Mouse (Mus musculus): ENCODE data around the gene Fgf3.
"Not testable (repeated sequence)": the region's sequence is repeated elsewhere in the genome, so short reads cannot be mapped to it uniquely, and the experiment has no call there.

Fgf3 gene

GRCm38 (mm10) chr7:144857826-144858342 lies 20.0 kb downstream of the Fgf3 start:
- DNase-seq (ENCODE audit: low spot score in 2 of 2) = no peak

GRCm38 (mm10) chr7:144858702-144859101 lies 20.8 kb downstream of the Fgf3 start:
- DNase-seq (ENCODE audit: low spot score in 2 of 2) = no peak

GRCm38 (mm10) chr7:144861056-144861768 lies 23.3 kb downstream of the Fgf3 start:
- no peak for DNase-seq (ENCODE audit: low spot score in 2 of 2)

GRCm38 (mm10) chr7:144861769-144862070 lies 23.8 kb downstream of the Fgf3 start:
- no peak for DNase-seq (ENCODE audit: low spot score in 2 of 2)

- no peak for DNase-seq (ENCODE audit: low spot score in 2 of 2)
These were observed 24.2 kb downstream of the Fgf3 start for GRCm38 (mm10) chr7:144862126-144862525.

GRCm38 (mm10) chr7:144862712-144863111 lies 24.8 kb downstream of the Fgf3 start:
- DNase-seq (ENCODE audit: low spot score in 2 of 2) = no peak

- no peak for DNase-seq (ENCODE audit: low spot score in 2 of 2)
These were observed 25.3 kb downstream of the Fgf3 start for GRCm38 (mm10) chr7:144863196-144863595.

- DNase-seq (ENCODE audit: low spot score in 2 of 2) = no peak
These were observed 26.3 kb downstream of the Fgf3 start for GRCm38 (mm10) chr7:144864160-144864670.

- no peak for DNase-seq (ENCODE audit: low spot score in 2 of 2)
These were observed 29.3 kb downstream of the Fgf3 start for GRCm38 (mm10) chr7:144867161-144867560.

GRCm38 (mm10) chr7:144867602-144868001 lies 29.7 kb downstream of the Fgf3 start:
- no peak for DNase-seq (ENCODE audit: low spot score in 2 of 2)

- no peak for DNase-seq (ENCODE audit: low spot score in 2 of 2)
These were observed 34.5 kb downstream of the Fgf3 start for GRCm38 (mm10) chr7:144872420-144872819.

GRCm38 (mm10) chr7:144873160-144873559 lies 35.3 kb downstream of the Fgf3 start:
- DNase-seq (ENCODE audit: low spot score in 2 of 2) = no peak

GRCm38 (mm10) chr7:144874226-144874625 lies 36.3 kb downstream of the Fgf3 start:
- DNase-seq (ENCODE audit: low spot score in 2 of 2) = no peak

GRCm38 (mm10) chr7:144878401-144878800 lies 40.5 kb downstream of the Fgf3 start:
- DNase-seq (ENCODE audit: low spot score in 2 of 2) = no peak

GRCm38 (mm10) chr7:144883106-144883505 lies 45.2 kb downstream of the Fgf3 start:
- no peak for DNase-seq (ENCODE audit: low spot score in 2 of 2)

GRCm38 (mm10) chr7:144887672-144888071 lies 49.8 kb downstream of the Fgf3 start:
- no peak for DNase-seq (ENCODE audit: low spot score in 2 of 2)

GRCm38 (mm10) chr7:144888564-144889299 lies 50.8 kb downstream of the Fgf3 start:
- DNase-seq (ENCODE audit: low spot score in 2 of 2) = no peak

GRCm38 (mm10) chr7:144890661-144891060 lies 52.8 kb downstream of the Fgf3 start:
- not testable (repeated sequence) for DNase-seq (ENCODE audit: low spot score in 2 of 2)

- peak in 1 of 2 experiments; percentile 32 for DNase-seq (ENCODE audit: low spot score in 2 of 2)
These were observed 54.0 kb downstream of the Fgf3 start for GRCm38 (mm10) chr7:144891863-144892262.

- DNase-seq (ENCODE audit: low spot score in 2 of 2) = no peak
These were observed 54.4 kb downstream of the Fgf3 start for GRCm38 (mm10) chr7:144892322-144892721.

Data from left cerebral cortex, adult 9 months (tissue).